Mouse (Mus musculus) kidney, adult 2 months (tissue): ENCODE data around the gene Gm26897.

Source experiments
- CTCF ChIP-seq: fragments of 200-500 bp; conservative IDR thresholded peaks from 2 replicates; pipeline ENCODE4 v1.5.1; 2011; ENCODE audit warnings: low read depth, mild to moderate bottlenecking, control low read depth, low read length, moderate library complexity, mixed read lengths; ENCODE audit not compliant: insufficient read depth, insufficient read length
- POLR2A ChIP-seq: fragments of 200-500 bp; IDR thresholded peaks from one replicate; pipeline ENCODE4 v1.6.1; 2011; ENCODE audit warnings: low read depth, low read length, control low read depth

DNA sequence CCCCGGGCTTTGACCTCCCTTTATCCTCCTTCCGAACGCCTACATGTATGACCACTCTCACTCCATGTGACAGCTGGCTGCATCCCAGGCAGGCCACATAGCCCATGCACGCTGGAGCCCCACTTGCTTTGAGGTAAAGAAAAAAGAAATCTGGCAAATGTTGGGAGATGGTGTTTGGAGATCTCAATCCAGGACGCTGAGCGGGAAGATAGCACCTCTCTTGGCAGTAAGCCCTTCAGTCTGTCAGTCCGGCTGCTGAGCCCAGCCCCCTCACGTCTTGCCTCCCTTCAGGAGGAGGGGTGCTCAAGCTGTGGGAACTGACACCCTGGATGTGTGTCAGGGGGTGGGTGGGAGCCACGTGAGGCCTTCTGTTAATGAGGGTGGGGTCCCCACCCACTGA, 13.0 kb upstream of the Gm26897 start:
- TF ChIP-seq CTCF (no peak), POLR2A (no peak)
